Mouse (Mus musculus) kidney, adult 8-10 months (tissue): ENCODE results near the gene Orai3.
"Not testable (repeated sequence)": the region's sequence is repeated elsewhere in the genome, so short reads cannot be mapped to it uniquely, and the experiment has no call there.

Experiments
- DNase-seq, 2 experiments: peaks; one replicate each; pipeline ENCODE4 v3.0.0; 2022

Gene Orai3

DNA sequence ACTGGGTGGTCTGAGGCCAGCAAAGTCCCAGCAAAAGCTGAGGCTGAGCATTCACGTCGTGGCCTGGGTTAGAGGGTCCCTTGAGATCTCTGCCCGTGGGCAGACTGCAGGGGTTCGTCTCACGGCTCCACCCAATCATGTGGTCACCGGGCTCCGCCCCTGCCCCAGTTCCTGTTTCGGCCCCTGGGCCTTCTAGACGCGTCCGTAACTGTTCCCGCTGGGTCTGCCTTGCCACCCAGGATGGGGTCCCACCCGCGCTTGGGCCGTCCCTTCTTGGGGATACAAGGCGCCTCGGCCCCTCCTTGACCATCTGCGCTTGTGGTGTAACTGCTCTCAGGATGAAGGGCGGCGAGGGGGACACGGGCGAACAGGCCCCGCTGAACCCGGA lies at the start of gene Orai3:
Orai3 (plus strand) TSS at position 165 of the 388 bp plus-strand sequence.
- DNase-seq: peak; percentile 89 to 91

DNA sequence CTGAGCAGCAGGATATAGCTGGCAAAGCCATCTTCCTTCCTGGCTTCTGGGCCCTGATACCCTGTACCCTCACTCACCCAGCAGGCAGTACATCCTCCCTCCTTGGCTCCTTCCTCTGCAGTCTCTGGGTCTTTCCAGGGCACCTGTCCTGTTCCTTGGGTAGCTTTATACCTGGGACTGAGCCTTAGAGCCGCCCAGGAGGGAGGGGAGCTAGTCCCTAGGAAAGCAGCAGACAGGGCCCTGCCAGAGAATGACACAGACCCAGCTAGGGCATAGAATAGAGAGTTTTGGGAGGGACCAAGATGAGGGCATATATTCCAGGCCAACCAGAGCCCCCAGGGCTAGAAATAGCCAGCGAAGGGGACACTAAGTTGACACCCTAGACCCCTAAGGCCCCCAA lies 44.1 kb upstream of the Orai3 start:
- no peak for DNase-seq

DNA sequence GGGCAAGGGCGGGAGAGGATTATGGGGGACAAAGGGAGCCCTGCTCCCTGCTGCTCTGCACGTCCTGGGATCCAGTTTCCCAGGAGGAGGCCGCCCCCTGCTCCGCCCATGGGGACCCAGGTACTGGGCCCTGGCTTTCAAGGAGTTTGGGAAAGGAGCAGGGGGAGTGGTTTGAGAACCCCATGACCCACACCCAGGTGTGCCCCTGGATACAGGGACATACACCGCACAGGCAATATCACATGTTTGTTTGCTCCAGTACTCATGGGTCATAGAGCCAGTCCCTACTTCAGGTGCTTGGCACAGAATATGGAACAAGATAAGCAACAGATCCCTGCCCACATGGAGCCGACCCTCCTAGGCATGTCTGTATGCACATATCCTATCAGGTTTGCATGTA lies 43.7 kb upstream of the Orai3 start:
- no peak for DNase-seq

DNA sequence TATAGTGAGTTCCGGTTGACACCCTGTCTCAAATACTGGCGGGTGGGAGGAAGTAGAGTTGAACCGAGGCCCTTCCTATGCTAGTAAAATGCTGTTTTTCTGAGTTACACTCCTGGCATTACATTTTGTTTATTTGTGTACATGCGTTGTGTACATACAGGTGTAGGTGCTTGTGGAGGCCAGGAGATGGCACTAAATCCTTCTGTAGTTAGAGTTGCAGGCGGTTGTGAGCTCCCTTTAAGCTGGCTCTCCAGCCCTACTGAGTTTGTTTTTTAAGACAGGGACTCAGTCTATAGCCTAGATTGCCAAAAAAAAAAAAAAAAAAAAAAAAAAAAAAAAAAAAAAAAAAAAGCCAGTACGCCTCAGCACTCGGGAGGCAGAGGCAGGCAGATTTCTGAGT lies 41.7 kb upstream of the Orai3 start:
- DNase-seq: no peak

DNA sequence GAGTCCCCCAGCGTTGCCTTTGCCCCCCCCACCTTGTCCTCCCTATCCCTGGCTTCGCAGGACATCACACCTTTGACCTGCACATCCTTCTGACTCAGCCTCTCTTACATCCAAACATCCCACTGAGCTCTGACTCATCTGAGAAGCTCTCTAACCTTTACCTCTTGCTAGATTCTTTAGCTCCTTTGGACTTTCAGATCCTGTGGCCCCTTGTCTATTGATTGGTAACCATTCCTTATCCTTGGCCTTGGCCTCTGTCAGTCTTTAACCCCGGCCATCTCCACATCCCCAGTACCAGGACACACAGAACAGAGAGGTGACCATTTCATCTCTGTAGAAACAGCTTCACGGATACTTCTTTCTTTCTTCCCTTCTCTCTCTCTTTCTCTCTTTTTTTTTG lies 39.4 kb upstream of the Orai3 start:
- DNase-seq: no peak

DNA sequence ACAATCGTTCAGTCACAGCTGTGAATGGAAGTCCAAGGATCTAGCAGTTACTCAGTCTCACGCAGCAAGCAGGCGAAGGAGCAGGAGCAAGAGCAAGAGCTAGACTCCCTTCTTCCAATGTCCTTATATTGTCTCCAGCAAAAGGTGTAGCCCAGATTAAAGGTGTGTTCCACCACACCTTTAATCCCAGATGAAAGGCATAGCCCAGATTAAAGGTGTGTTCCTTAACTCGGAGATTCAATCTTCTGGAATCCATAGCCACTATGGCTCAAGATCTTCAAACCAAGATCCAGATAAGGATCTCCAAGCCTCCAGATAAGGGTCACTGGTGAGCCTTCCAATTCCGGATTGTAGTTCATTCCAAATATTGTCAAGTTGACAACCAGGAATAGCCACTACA lies 37.5 kb upstream of the Orai3 start, which contains the start of gene Ctf2:
Ctf2 (minus strand) TSS at position 101 of the 400 bp plus-strand sequence.
- DNase-seq: not testable (repeated sequence)

DNA sequence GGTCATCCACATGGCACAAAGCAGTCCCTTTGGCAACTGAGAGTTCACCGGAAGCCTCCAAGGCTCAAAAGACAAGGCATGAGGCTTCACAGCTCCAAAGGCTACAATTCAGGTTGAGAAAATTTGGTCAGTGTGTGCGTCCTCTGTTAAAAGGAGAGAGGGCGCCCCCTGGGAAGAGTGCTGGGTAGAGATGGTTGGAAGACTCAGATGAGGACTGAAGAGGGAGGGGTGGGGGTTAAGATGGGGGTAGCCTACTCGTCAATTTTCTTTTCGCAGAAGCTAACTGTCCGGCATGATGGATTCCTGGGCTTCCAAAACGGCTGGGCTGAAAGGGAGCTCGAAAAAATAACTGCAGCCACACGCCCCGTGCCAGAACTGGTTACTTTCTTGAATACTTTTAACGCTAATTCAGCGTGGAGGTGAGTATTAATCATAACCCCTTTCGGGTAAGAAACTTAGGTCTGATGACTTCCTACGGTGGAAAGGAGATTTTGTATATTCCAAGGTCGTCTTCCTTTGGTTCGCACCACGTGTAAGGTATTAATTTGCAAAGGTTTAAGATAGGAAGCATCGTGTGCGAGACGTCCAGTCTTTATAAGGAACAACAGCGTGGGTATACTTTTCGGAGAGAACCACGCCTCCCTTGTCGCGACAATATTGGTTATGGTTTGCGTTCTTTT lies 25.1 kb upstream of the Orai3 start, which contains the start of gene Fbxl19:
Fbxl19 (plus strand) TSS at position 178 of the 680 bp plus-strand sequence.
- peak; percentile 74 to 84 for DNase-seq

DNA sequence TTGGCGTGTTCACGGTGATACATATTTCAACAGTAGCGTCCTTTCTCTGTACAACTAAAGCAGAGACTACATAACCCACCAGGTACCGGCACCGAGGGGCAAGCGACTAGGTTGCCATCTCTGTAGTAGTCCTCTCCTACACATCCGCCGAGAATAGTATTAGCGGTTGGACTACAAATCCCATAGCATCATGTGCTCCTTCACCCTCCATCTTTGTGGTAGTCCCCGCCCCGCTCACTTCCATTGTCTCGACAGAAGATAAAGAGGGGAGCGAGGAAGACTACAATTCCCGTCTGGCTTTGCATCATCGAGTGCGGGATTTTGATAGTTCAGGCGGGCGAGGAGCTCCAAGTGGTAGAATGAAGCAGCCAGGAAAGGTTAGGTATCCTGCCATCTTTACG lies 24.4 kb upstream of the Orai3 start:
- DNase-seq: peak; percentile 95 to 97

DNA sequence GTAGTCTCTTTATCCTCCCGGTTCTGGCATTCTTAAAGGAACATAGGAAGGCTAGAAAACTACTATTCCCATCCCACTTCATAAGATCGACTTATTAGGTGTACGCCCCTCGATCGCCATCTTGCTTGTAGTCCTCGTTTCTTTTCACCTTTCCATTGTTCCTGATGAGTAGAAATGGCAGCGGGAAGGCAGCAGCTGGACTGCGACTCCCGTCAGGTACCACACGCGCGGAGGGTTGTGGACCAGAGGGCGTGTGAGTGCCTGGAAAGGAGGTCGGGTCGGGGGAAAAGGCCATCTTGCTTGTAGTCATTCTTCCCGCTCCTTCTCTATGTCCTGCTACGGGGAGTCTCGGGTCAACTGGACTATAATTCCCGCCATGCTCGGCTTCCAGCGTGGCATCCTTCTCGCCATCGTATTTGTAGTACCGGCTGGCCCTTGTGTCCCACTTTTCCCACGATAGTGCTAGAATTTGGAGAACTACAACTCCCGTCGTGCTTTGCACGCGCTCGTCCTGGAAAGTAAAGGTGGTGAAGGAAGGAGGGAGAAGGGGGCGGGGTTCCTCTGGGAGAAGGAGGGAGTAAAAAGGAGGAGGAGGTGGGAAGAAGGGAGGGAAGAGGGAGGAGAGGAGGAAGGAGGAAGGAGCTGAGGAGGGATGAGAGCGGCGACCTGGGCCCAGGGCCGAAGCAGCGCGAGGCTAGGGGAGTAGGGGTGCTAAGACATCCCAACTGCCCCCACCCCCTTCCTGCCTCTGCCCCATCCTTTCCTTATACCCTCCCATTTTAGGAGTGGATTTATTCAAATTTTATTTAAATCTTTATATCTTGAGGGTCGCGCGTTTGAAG lies 23.7 kb upstream of the Orai3 start:
- peak; percentile 98 to 99 for DNase-seq

DNA sequence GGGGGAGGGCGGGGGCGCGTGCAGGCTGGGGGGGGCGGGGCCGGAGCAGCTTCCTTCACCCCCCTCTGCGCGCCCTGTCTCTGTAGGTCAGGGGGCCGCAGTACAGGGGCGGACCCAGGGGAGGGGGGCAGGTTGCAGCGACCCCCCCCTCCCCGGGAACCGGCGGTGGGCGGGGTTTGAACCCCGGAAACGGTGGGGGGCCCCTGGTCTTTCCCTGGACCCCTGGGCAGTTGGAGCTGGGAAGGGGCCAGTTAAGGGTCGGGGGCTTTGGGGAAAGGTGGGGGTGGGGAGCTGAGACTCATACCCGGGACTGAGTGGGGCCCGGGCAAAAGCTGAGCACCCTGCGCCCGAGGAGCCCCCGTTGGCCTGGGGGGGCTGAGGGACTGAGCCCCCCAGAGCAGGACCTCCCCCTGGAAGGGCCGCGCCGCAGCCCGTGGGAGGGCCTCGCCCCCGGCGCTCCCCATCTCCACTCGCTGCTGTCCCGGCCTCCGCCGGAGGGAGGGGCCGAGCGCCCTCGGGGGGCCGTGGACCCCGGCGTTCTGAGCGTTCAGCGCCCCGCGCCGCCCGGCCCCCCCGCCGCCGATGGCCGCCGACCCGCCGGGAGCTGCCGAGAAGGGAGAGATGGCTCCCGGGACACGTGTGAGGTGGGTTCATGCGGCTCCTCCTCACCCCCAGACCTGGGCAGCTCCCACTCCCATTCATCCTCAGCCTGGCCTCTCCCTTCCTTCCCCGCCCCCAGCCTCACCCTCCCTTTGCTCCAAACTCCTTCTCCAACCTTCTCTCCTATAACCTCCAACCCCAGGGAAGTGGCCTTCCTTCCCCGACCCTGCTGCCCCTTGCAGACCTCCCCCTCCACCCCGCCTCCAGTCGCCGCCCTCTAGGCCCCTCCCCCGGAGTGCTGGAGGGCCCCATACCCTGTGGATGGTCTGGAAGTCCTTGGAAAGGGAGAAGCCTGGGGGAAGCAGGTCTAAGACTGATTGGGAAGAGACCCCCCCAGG lies 22.8 kb upstream of the Orai3 start:
- DNase-seq: peak in 1 of 2 experiments; percentile 35

DNA sequence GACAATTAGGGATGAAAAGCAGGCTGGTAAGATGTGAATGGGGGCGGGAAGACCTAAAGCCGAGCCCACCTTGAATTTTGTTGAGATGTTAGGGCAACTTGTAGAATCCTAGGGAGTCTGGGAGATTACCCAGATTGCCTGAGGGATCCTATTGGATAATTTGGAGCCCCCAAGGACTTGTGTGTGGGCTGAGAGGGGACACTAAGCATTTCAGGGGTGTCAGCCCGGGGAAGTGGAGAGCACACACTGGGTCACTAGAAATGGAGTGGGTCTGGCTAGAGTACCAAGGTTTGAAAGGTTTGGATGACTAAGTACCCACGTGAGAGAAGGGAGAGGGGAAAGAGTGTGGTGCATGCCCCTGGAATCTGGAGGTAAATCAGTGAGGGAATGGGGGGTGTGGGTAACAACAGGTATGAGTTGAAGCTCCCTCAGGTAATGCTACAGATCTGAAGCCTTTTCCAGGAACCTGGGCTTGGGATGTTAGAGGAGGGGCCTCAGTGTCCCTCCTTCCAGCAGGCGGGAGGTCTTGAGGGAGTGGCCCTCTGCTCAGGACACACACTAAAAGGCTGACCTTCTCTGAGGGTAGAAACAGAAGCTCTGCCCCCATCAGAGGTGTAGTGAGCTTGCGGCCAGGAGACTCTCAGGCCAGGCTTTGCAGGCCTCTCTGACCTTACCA lies 21.9 kb upstream of the Orai3 start:
- no peak for DNase-seq

DNA sequence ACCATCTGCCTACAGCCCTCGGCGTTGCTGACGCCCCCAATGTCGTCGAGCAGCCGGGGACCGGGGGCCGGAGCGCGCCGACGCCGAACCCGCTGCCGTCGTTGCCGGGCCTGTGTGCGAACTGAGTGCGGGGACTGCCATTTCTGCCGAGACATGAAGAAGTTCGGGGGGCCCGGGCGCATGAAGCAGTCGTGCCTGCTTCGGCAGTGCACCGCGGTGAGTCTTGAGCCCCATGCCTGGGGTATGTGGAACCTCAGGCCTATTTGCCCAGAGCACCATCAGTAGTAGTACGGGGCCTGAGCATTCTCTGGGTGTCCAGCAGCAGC lies 21.4 kb upstream of the Orai3 start:
- DNase-seq: no peak

DNA sequence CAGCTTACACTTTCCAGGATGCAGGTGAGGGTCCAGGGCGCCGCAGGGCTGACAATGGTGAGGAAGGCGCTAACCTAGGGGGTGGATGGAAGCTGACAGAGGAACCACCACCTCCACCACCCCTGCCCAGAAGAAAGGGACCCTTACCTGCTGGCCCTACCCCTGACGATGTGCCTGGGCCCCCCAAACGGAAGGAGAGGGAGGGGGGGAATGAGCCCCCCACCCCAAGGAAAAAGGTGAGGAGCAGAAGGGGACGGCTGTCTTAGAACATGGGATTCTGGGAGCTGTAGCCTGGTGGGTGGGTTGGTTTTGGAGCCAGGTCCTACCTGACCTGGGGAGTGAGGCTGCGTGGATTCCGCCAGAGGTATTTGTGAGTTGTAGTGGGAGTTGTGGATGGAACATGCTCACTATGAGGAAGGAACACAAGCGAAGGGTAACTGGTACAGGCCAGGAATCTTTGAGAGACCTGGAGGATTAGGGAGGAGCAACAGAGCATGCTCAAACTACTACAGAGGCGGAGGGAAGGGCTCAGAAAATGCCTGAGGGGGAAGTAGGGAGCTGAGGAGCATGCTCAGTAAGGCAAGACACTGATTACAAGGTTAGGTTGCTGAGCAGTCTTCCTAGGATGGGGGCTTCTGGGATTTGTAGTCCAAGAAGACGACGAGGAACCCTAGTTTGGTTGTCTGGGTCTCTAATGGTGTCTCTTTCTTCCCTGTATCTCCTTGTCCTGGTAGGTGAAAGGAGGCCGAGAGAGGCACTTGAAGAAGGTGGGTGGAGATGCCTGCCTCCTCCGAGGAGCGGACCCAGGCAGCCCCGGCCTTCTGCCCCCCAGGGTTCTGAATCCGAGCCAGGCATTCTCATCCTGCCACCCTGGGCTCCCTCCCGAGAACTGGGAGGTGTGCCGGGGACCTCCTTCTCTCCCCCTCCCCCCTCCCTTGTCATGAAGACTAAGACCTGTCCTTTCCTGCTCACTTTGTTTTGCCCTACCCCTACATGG lies 19.2 kb upstream of the Orai3 start:
- peak in 1 of 2 experiments; percentile 58 for DNase-seq

DNA sequence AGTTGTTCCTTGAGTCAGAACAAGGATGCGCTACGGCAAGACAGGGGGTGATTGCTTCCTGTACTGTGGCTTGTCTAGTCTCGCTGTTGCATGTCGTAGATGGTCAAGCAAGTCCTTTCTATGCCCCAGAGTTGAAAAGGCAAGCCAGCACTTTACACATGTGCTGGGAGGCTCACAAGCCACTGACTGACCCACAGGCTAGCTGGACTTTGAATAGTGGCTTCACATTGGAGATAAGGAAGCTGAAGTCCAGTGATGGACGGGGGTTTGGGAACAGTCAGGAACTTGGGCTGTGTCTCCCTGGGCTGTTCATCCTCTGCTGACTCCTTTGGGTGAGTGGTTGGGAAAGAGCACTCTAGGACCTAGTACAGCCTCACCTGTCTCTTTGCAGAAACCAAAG lies 18.0 kb upstream of the Orai3 start:
- no peak for DNase-seq

DNA sequence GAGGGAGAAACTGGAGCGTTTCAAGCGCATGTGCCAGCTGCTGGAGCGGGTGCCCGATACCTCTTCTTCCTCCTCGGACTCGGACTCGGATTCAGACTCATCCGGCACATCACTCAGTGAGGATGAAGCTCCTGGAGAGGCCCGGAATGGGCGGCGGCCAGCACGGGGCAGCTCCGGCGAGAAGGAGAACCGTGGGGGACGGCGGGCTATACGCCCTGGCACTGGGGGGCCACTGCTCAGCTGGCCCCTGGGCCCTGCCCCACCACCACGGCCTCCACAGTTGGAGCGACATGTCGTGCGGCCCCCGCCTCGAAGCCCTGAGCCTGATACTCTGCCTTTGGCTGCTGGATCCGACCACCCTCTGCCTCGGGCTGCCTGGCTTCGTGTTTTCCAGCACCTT lies 17.5 kb upstream of the Orai3 start:
- no peak for DNase-seq

DNA sequence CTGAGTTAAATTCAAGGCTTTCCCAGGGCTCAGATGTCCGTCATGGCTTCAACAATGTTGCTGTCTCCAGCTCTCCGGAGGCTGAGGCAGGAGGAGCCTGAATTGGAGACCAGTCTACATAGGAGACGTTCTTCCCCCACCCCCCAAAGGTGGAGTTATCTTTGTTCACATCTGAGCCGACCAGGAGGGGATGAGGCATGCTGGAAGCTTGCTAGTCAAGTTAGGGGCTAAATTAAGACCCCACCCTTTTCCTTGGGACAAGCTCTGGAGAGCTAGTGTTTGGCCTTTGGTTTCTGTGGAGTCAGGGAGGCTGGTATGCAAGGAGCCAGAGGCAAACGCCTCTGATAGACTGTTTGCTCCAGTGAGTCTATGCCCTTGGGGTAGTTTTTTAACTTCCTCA lies 16.5 kb upstream of the Orai3 start:
- DNase-seq: no peak

DNA sequence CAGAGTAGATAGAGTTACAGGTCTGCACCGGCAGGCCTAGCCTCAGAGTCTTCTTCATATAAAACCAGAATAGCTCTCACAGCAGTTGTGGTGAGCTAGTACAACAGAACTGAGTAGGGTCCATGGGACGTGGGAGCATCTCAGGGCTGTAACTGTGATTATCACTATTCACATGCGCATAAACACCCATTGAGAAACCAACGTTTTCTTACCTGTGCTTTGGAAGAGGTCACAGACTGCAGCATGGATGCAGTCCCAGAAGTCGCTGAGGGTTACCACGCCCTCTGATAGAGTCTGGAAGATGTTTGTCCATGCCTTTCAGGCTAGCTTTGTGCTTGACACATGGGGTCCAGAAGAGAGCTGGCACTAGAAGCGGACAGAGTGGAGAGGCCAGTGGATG lies 15.9 kb upstream of the Orai3 start:
- no peak for DNase-seq

DNA sequence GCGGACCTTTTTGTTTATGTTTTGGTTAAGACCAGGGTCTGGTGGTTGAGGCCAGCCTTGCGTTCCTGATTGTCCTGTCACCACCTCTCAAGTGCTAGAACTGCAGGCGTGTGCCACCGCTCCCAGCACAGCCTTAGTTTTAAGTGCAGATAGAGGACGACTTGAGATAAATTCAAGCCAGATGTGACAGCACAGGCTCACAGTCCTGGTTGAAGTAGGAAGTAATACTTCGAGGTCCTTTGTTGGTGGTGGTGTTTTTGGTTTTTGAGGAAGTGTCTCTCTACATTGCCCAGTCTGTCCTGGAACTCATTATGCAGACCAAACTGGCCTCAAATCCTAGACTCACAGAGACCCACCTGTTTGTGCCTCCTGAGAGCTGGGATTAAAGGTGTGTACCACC lies 9.9 kb upstream of the Orai3 start:
- no peak for DNase-seq

DNA sequence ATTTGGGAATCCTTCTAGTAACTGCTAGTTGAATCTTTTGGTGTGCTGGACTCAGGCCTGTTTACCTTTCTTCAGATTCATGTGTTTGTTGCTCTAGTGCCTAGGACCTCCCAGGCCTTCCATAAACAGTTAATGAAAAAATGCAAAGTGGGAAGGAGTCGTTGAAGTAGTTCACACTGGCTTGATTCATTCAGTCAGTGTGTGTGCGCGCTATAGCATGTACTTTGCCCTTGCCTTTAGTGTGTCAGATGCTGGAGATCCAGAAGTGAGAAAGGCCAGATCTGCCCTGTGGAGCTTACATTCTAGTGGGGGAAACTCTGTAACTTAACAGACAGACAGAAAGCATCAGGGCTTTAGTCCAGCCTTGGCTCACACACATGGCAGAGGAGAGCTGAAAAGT lies 9.1 kb upstream of the Orai3 start:
- DNase-seq: no peak

DNA sequence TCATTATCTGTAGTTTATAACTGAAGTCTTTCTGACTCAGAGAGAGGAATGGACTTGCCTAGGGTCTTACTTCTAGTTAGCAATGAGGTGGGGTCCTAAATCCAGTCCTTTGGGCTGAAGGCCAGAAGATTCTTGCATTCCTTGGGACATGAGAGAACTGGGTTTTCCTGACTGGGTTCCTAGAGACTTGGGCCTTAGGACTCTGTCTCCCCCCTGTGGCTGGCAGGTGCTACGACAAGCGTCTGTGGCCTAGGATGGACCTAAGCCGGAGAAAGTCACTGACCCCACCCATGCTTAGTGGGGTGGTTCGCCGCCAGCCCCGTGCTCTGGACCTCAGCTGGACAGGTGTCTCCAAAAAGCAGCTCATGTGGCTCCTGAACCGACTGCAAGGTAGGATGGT lies 8.6 kb upstream of the Orai3 start:
- peak; percentile 43 to 72 for DNase-seq

DNA sequence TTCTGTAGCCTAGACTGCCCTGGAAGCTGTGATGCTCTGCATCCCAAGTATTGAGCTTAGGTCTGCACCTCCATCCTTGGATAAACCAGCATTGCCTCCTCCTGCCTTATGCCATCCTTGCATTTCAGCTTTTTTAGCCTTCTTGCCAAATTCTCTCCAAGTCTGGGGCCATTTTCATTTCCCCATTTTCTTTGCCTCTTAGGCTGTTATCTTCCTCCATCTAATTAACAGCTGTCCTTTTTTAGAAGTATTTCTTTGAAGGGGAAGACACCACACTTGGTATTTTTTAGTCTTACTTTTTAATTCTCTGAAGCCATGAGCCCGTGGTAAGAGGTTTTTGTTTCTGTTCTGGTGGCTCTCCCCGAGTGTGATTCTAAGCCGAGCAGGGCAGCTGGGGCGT lies 6.0 kb upstream of the Orai3 start:
- no peak for DNase-seq
